Mouse (Mus musculus): ENCODE data around the gene Usp33.

Usp33 gene

DNA sequence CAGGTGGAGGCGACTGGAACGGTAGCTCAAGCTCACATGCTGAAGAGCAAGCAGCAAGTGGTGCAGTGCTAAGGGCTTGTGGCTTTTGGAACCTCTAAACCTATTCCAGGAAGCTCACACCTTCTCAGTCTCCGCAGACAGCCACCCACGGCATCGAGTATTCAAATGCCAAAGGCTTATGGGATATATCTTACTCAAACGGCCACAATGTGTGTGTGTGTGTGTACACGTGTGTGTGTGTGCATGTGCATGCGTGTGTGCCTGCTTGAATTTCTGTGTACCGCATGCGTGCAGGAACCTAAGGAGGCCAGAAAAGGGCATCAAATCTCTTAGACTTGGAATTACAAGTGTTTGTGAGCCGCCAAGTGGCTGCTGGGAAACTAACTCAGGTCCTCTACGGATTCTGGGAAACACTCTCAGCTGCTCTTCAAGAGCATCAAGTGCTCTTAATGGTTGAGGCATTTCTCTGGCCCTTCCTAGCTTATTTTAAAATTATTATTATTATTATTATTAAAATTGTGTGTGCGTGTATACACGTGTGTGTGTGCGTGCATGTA, 3.2 kb upstream of the Usp33 start:
- DNase-seq (ENCODE audit: low spot score), result no peak

DNA sequence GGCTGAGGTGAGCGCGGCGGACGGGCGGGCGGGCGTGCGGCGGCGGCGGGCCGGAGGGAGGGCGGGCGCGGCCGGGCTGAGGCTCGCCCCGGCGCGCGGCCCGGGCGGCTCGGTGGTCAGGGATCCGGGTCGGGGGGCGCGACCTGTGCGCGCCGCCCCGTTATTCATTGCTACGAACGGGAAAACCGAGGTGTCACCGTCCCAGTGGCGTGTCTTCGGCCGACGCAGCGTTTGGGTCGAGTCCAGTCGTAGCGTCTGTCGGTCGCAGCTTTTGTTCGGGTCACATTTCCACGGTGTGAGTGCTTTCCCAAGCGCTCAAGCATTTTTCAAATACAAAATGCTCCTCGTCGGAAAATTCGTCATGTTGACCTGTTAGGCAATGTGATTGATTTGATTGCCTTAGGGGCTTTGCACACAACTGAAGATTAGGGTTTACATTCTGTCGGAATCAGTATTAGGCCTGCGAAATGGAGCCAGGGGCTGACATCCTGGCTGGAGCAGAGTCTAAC, 409 bp downstream of the Usp33 start:
- no peak for DNase-seq (ENCODE audit: low spot score)

DNA sequence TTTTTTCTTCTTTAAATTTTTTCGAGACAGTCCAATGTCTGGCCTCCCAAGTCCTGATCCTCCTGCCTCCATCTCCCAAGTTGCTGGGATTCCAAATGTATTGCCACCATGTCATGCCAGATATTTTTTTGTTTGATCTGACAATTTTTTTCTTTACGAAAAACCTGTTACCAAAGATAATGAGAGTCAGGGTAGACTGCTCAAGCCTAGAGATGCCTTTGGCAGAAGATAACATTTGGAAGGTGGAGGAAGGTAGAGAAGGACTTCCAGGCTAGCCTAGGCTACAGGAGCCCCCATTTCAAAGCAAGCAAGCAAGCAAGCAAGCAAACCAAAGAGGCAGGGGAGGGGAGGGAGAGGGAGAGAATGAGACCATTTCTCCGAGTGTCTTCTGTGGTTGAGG, 949 bp downstream of the Usp33 start:
- DNase-seq (ENCODE audit: low spot score), result no peak

DNA sequence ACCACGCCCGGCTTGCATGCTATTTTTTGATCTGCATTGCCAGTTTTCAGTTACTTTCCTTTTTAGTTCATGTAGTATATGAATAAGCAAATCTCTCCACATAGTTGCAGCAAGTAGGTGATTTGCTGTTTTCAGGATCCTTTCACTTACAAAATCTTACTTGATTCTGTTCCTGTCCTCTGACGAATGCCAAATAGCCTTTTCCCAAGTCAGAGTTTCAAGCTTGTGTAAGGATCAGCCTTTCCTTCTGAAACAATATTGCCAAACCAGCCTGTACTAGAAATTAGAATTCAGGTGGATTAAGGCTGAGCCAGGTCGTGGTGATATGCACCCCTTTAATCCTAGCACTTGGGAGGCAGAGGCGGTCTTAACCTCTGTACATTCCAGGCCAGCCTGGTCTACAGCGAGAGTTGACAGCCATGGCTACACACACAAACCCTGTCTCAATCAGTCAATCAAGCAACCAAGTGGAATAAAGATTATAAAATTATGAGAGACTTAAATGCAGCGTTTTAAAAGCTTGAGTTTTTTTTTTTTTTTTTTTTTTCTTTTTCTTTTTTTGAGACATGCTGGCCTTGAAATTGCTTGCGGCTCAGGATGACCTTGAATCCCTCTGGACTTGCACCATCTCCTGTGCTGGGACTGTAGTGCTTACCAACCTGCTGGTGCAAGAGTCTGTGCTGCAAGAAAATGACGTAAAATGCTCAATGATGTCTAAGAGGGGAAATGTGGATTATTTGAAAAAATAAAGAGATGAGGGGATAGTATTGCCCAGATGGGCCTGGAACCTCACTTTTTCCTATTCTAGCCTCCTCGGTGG, 1.9 kb downstream of the Usp33 start:
- no peak for DNase-seq (ENCODE audit: low spot score)

DNA sequence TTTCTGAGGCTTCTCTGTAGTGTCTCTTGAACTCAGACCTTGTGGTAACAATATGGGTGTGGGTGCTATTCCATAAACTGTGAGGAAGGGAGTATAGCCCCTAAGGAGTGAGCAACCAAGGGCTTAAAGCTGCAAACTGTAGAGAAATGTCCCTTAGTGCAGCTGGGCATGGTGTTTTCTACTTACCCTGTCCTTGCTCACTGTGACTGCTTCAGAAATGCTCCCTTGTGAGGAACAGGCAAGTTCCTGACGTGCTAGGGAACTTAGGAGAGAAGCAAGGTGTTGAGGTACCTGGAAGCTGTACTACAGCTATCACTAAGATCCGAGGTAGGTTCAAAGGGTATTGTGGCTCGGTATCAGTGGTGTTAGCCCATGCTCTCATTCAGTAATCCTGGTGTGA, 4.2 kb downstream of the Usp33 start:
- DNase-seq (ENCODE audit: low spot score), result no peak

DNA sequence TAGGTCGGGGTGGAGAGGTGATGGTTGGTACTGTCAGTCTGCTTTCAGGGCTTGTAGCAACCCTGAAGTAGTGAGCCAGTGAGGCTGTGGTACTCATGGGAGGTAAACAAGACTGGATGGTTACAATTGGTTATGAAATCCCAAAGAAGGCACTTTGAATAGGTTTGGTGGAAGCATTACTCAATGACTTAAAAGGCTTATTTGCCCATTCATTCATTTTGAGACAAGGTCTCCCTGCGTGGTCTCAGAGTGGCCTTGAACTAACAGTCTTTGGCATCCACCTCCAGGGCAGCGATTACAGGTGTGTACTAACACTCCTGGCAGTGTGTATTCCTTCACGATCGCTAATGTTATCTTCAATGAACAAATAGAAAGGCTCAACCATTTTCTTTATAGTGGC, 4.7 kb downstream of the Usp33 start:
- no peak for DNase-seq (ENCODE audit: low spot score)

DNA sequence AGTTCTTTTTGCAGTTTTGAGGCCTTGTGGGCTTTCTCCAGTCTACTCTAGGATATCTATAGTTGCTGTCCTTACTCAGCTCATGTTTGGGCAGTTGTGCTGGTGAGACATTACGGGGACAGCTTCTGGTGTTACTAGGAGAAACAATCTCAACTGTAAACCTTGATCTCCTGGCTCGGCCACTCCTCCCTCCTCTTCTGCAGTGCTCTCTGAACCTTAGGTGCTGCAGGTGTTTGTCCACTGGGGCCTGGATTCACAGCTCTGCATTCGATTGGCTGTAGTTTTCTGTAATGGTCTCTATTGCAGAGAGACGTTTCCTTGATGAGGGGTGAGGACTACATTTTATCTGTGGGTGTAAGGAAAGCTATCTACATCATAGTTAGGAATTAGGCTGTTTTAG, 6.0 kb downstream of the Usp33 start:
- DNase-seq (ENCODE audit: low spot score), result peak; percentile 63

DNA sequence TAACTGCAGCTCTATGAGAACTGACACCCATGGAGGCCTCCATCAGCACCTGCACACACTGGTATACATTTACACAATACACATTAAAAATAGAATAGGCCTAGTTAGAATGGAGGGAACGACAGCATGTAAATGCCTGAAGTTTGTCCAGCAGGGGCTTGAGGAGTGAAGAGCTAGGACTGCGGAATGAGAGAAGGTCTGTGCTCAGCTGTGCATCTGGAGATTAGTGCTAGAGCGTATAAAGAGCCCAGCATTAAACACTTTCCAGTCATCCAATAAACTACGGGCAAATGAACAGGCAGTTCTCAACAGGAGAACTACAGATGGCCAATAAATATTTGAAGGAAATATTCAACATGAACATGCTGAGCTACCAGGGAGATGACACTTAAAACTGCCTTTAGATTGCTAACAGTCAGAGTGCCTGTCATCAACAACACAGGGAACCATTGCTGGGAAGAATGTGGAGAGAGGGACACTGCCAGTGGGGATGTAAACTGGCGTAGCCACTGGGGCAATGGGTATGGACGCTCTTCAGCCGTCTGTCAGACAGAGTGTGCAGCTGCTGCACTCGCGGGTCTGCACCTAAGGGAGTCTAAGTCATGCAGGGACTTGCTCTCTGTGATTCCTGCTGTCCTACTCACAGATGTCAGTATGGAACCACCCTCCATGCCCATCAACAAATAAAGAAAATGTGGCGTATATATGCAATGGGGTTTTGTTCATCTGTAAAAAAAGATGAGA, 7.3 kb downstream of the Usp33 start:
- no peak for DNase-seq (ENCODE audit: low spot score)

DNA sequence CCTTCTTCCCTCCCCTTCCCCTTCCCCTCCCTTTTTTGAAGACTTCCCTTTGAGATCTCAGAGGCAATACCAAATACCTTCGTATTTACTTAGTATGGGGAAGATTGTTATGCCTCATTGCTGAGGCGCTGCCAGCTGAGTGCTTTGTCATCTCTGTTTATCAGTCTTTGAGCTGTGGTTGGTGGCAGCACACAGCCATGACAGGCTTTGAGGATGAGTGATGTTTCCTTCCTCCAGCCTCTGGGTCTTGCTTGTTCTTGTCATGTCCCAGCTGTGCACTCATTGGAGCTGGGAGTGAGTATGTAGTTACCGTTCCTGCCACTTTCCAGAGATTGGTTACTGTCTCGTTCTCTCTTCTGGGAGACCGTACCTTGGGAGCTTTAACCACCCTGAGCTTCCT, 9.1 kb downstream of the Usp33 start:
- no peak for DNase-seq (ENCODE audit: low spot score)

DNA sequence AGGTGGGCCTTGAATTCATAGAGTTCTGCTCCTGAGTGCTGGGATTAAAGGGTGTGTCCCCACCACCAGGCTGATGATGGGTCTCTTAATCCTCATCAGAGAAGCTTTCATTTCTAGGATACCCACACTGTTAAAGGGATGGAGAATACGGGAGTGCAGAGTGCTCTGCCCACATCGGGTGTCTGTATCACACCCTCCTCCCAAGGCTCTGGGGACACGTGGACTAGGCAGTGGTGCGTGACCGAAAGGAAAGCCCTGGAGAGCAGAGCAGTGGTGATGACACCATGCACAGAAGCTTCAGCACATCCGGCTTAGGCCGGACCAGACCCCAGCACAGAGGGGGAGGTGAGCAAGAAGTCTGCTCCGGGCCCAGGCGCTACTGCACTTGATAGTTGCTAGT, 10.5 kb downstream of the Usp33 start:
- DNase-seq (ENCODE audit: low spot score), result no peak

DNA sequence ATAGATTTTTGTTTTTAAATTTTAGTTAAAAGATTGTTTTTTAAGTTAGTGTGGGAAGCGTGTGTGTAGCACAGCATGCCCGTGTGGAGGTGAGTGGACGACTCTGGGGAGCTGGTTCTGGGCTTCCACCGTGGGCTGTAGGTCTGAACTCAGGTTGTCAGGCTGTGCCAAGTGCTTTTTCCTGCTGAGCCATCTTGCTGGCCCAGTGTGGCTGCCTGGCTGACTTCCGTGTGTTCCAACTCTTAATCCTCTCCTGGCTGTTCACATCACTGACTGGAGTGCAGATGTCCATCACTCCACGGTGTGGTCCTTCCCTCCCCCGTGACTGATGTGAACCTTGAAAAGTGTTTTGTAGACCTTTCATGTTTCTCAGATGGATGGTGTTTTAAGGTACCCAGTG, 12.9 kb downstream of the Usp33 start:
- no peak for DNase-seq (ENCODE audit: low spot score)

DNA sequence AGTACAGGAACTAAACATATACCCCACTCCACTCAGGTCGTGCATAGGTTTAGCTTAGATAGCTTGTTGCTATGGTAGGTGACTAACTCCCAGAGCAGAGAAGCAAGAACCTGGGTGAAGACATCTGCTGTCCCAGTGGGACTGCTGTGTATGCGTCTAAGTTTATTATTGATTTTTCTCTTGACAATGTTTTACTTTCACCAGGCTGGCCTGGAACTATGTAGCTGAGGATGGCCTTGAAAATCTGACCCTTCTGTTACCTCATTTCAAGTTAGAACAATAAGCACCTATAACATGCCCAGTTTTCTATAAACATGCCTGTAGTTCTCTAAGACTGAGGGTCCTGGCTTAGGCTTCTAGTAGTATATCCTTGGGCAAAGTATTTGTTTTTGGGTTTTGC, 17.9 kb downstream of the Usp33 start:
- DNase-seq (ENCODE audit: low spot score), result no peak

DNA sequence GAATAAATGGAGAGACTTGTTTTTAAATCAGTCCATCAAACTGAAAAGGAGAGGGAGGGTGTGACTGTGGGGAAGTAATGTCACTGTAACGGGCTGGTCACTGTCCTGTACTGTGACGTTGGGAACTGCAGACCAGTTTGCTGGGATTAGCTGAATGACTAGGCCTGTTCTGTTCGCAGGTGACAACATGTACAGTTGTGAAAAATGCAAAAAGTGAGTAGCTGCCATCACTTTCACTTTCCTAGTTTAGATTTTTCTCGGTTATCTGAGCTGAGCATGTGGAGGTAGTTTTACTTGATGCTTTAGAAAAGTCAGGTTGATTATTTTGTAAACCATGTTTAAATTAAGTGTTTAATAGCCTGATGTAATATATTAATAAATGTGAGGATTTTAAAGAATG, 29.8 kb downstream of the Usp33 start:
- DNase-seq (ENCODE audit: low spot score), result no peak

DNA sequence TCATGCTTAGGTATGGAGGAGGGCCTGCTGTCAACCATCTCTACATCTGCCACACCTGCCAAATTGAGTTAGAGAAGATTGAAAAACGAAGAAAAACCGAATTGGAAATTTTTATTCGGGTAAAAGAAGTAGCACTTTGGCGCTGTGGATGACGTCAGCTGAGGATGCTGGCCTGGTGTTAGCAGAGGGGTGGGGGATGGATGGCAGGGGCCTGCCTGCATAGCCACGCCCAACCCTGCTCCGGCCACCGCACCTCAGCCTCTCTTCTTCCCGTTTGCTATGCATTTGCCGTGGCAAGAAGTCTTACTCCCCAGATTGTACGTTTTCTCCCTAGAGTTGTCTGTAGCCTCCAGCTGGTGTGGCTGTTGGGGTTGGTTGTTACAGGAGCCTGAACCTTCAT, 37.8 kb downstream of the Usp33 start:
- DNase-seq (ENCODE audit: low spot score), result peak; percentile 41

DNA sequence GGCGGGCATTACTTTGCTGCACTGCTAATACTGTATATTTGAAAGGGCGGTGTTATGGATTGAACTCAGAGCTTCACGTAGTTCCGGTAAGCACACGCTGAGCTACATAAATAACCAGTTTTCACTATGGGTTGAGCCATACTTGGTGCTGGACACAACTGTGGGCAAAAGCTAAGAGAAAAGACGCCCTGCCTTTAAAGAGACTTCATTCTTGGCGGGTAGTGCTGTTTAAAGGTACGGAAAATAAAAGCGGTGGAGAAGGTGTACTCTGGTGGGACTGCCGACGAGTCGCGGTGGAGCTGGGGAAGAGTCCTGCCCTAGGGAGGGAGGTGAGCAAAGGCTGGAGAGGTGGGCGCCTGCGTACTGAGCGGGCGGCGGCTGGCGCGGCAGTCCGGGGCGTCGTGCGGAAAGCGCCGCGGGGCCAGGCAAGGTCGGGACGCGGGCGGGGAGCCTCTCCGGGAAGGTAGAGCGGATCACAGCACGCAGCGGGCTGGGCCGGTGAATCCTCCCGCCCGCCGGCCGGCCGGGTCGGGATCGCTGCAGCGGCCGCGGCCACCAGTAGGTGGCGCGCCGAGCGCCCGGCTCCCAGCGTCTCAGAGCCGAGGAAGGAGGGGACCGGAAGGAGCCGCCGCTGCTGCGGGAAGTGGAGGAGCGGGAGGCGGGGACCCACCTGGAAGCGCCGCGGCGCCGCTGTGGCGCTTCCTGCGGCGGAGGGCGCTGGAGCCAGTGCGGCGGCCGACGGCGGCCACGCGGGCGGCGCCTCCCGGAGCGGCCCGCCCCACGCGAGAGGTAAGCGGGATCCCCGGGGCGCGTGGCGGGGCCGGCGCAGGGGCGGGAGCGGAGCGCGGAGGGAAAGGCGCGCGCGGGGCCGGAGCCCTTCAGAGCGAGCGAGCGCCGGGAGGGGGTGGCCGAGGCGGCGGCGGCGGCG, 49.3 kb downstream of the Usp33 start, which contains the start of gene Zzz3:
Gene Zzz3, plus strand, starts transcription at position 124 of the 928 bp plus-strand sequence.
- peak; percentile 91 for DNase-seq (ENCODE audit: low spot score)

DNA sequence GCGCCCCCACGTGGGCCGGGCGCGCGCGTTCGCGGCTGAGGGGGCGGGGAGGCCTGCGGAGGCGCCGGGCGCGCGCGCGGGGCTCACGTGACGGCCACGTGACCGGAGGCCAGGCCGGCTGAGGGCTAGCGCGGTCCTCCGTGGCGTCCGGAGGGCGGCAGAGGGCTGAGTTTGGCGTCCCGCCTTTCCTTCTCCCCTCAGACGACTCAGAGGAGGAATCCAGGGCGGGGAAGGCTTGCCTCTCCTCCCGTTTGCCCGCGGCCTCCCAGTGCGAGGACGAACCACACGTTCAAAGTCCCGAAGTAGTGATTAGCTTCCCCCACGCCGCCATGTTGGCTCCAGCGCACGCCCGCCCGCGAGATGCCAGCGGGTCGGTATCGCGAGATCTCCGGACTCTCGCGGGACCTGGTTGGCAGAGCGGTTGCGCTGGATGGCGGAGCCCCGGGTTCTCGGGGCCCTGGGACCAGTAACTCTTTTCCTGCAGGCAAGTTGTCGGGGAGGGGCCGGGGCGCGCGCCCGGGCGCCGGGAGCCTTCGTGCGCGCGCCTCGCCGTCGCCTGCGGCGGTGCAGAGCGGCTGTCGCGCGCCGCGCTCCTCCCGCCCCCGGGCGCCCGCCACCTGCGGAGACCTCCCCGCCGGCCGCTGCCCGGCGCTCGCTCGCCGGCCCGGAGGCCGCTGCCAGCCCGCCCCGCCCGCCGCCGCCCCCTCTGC, 50.2 kb downstream of the Usp33 start:
- DNase-seq (ENCODE audit: low spot score), result peak; percentile 96

DNA sequence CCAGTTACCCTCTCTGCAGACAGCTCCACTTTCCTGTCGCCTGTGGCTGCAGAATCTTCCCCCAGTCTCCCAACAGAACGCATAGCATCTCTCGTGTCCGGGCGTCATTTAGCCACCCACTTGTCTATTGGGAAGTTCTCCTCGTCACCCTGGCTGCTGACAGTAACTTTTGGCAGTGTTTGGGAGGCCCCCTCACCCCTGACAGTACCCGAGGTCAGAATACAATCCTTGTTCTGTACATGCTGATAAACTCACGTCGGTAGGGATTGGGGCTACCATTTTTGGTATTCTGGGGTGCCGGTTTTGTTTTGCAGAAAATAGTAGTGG, 50.7 kb downstream of the Usp33 start:
- DNase-seq (ENCODE audit: low spot score), result no peak

DNA sequence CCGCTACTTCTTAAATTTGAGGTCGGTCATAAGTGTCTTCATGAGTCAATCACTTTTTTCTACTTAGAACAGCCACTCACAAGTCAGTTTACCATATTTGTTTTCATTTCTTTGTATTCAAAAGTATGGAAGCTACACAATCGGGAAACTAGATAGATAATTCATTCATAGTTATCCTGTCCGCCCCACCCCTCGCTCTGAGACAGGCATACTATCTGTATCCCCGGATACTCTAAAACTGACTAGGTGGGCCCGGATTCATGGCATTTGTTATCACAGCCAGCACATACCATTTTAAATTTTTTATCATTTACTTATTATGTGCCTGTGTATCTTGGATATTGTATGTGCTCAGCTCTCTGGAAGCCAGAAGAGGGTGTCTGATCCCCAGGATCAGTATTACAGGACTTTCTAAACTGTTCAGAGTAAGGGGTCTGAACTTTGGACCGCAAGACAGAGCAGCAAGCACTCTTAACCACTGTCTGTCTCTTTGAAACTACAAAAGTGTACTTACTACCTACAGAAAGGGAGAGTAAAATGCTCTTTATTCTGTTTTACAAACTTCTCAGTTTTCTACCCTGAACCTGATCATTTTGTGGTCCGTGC, 51.2 kb downstream of the Usp33 start:
- DNase-seq (ENCODE audit: low spot score), result peak; percentile 36

DNA sequence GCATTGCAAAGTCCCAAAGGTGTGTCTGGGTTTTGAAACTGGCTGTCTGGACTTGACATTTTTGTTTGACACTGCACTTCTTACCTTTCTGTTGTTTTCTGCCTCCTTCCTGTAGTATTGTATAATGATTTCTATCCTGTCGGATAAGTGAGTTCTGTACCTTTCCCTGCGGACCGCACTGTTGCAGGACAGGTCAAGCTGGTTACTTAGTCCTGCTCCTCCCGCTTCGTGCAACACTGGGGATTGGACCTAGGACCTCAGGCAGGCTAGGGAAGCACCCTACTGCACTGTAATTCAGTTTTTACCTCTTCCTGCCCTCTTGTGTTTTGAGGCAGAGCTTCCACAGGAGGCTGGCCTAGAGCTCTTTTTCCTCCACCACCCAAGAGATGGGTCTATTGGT, 54.2 kb downstream of the Usp33 start:
- DNase-seq (ENCODE audit: low spot score), result no peak

DNA sequence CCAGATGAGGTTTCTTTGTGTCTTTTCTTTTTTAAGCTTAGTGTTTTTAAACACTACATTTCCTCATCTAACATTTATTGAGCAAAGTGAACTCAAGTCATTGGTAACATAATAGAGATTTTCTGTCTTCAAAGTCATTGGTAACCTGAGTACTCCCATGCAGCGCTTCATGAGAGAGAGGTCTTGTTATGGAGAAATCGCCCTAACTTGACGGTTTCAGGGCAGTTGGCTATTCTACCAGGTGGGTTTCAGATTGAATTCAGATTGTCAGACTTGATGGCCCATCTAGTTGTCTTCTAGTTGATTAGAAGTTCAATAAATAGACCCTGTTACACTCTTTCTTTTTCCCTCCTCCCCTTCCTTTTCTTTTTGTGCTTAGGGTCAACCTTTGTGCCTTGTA, 54.6 kb downstream of the Usp33 start:
- no peak for DNase-seq (ENCODE audit: low spot score)

Measured in yolk sac, embryonic 10.5 days (tissue).